Mouse (Mus musculus): Measurements from ENCODE around the gene Rbp4. TPM values are rescaled to one million over a fixed set of nuclear protein-coding genes. Genes with fewer than 3 reads are reported as not detected.

Gene Rbp4
- polyA plus RNA-seq, 1 experiment from 2014 or later, result 128 TPM

DNA sequence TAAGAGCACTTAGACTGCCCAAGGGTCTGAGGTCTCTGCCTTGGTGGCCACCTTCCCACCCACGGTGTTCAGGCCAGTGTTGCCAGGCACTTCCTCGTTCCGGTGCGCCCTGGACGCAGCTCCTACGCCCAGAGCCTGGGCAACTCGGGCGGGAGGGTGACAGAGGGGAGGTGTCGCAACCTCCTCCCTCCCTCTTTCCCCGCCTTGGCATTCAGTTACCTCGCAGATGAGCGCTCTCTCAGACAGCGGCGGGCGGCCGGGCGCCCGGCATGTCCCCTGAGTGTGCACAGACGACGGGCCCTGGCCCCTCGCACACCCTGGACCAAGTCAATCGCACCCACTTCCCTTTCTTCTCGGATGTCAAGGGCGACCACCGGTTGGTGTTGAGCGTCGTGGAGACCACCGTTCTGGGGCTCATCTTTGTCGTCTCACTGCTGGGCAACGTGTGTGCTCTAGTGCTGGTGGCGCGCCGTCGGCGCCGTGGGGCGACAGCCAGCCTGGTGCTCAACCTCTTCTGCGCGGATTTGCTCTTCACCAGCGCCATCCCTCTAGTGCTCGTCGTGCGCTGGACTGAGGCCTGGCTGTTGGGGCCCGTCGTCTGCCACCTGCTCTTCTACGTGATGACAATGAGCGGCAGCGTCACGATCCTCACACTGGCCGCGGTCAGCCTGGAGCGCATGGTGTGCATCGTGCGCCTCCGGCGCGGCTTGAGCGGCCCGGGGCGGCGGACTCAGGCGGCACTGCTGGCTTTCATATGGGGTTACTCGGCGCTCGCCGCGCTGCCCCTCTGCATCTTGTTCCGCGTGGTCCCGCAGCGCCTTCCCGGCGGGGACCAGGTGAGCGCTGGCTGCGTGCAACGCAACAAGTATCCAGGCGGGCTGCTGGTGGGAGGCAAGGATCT is 28.0 kb downstream of the Rbp4 start, which contains the start of gene Ffar4:
Gene Ffar4 (plus strand): TSS at position 214 of the 901 bp plus-strand sequence.
- peak within 1 kb of the TSS; percentile 64 for H3K4me2 ChIP-seq (ENCODE audit: low read depth, low read length)
- ATAC-seq (ENCODE audit: insufficient read depth, low FRiP score), result peak; percentile 74
- no peak within 1 kb of the TSS for H3K27ac ChIP-seq (ENCODE audit: low read length)
- peak within 1 kb of the TSS; percentile 55 for H3K9ac ChIP-seq (ENCODE audit: low read length)
- H3K4me1 ChIP-seq (ENCODE audit: control insufficient read depth, insufficient read depth, low read length), result peaks cover 3% of the 10 kb centered on the region; the same call in 1 of the 2 replicates
- WGBS, result under 1% methylated on average over 77 of the region's 77 CpGs
- no peaks in the 10 kb centered on the region for H3K9me3 ChIP-seq (replicated peaks; ENCODE audit: control insufficient read depth, low read length)
- peaks cover 30% of the 10 kb centered on the region for H3K27me3 ChIP-seq (ENCODE audit: control insufficient read depth, insufficient read depth, low read length)
- H3K36me3 ChIP-seq (ENCODE audit: control insufficient read depth, insufficient read depth, low read length), result no peaks in the 10 kb centered on the region
- H3K4me3 ChIP-seq (replicated peaks; ENCODE audit: low read length), result peak within 1 kb of the TSS; percentile 44

DNA sequence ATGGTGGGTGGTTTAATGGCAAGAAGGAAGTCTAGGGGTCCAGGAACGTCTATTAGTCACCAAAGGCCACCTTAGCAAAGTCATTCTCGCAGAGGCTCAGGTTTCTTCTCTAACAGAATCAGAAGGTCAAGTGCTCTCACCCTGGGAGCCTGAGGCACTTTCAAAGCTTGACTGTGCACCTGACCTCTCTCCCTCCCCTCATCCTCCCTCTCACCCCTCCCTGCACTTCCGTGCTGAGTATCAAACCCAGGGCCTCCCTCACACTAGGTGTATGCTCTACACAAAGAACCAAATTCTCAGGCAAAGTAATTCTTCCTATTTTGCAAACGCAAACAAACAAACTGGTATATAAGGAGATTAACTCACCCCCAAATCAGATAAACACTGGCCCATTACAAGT is 28.9 kb downstream of the Rbp4 start:
- 26% methylated on average over 4 of the region's 4 CpGs for WGBS
- H3K9ac ChIP-seq (ENCODE audit: low read length), result no peak overlapping the region
- no peak for ATAC-seq (ENCODE audit: insufficient read depth, low FRiP score)
- no peak overlapping the region for H3K4me2 ChIP-seq (ENCODE audit: low read depth, low read length)
- peaks cover 30% of the 10 kb centered on the region for H3K27me3 ChIP-seq (ENCODE audit: control insufficient read depth, insufficient read depth, low read length)
- no peak overlapping the region for H3K27ac ChIP-seq (ENCODE audit: low read length)
- no peaks in the 10 kb centered on the region for H3K9me3 ChIP-seq (replicated peaks; ENCODE audit: control insufficient read depth, low read length)
- no peak overlapping the region for H3K4me3 ChIP-seq (replicated peaks; ENCODE audit: low read length)
- peaks cover 6% of the 10 kb centered on the region for H3K4me1 ChIP-seq (ENCODE audit: control insufficient read depth, insufficient read depth, low read length)
- no peaks in the 10 kb centered on the region for H3K36me3 ChIP-seq (ENCODE audit: control insufficient read depth, insufficient read depth, low read length)

DNA sequence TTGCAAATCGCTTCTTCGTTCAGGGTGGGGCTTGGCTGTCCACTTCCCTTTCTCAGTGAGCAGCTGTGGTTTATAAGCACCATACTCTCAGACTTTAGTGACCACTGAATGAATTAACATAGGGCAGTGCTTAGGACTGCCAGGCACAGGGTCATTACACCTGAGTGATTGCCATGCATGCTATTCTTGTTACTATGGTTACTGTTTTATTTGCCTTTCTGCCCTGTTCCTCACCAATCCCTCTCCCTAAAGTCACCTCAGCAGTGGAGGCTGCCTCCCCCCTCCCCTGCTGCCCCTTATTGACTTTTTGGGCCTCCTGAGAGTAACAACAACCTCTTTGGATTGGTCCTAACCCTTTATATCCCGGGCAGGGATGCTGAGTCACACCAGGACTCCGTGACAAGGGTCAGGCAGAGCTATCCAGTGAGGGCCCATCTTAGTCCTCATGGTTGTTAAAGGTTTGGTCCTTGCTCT is 33.5 kb downstream of the Rbp4 start:
- ATAC-seq (ENCODE audit: insufficient read depth, low FRiP score), result peak; percentile 75; the same call in 1 of the 2 replicates
- Histone ChIP-seq H3K27me3 (ENCODE audit: control insufficient read depth, insufficient read depth, low read length) (peaks cover 8% of the 10 kb centered on the region), H3K27ac (ENCODE audit: low read length) (no peak overlapping the region), H3K9ac (ENCODE audit: low read length) (no peak overlapping the region), H3K4me1 (ENCODE audit: control insufficient read depth, insufficient read depth, low read length) (peaks cover 3% of the 10 kb centered on the region), H3K4me3 (replicated peaks; ENCODE audit: low read length) (no peak overlapping the region), H3K4me2 (ENCODE audit: low read depth, low read length) (no peak overlapping the region), H3K9me3 (replicated peaks; ENCODE audit: control insufficient read depth, low read length) (no peaks in the 10 kb centered on the region), H3K36me3 (ENCODE audit: control insufficient read depth, insufficient read depth, low read length) (no peaks in the 10 kb centered on the region)
- WGBS, result 46% methylated on average over 4 of the region's 4 CpGs

DNA sequence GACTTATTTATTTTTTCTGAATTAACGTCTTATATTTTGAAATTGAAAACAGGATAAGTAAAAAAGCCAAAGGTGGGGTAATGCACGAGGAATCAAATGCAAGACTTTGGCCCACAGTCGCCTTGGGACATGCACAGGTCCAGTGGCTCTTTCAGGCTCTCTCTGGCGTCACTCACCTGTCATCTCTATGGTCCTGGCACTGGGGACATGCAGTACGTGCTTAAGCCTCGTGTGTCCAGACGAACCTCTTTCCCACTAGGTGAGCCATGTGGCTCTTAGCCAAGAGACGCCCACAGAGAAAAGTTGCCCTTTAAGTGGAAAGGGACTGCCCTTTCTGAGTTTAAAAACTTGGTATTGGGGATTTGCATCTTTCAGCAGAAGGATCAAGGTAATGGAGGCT is 35.7 kb downstream of the Rbp4 start:
- Histone ChIP-seq H3K4me1 (ENCODE audit: control insufficient read depth, insufficient read depth, low read length) (peaks cover 3% of the 10 kb centered on the region), H3K27ac (ENCODE audit: low read length) (no peak overlapping the region), H3K36me3 (ENCODE audit: control insufficient read depth, insufficient read depth, low read length) (no peaks in the 10 kb centered on the region), H3K4me3 (replicated peaks; ENCODE audit: low read length) (no peak overlapping the region), H3K27me3 (ENCODE audit: control insufficient read depth, insufficient read depth, low read length) (no peaks in the 10 kb centered on the region), H3K4me2 (ENCODE audit: low read depth, low read length) (no peak overlapping the region), H3K9me3 (replicated peaks; ENCODE audit: control insufficient read depth, low read length) (no peaks in the 10 kb centered on the region), H3K9ac (ENCODE audit: low read length) (no peak overlapping the region)
- WGBS, result 80% methylated on average over 8 of the region's 8 CpGs
- ATAC-seq (ENCODE audit: insufficient read depth, low FRiP score), result no peak

DNA sequence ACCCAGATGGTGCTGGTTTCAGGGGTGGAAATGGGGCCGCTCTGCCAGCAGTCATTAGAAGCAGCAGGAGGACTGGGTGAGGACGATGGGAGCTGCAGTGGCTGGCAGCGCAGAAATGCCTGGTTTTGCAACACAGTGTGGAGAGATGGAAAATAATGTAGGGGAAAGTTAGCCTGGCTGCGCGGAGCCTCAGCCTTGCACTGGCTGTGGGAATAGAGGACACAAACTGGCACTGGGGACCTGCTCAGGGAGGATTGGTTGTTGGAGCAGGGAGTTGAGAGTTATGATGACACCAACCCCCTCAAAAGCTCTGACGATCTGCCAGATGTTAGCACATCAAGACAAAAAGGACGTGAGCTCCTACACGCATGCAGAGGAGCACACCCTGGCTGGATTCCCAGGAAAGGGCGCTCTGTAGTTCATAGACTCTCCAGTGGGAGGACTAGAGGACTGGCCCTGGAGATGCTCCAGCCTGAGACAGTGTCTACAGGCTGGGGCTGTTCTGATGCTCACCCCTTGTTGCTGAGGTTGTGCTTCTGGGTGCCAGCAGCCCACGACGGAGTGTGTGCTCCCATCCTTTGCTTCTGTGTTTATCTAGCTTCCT is 38.0 kb downstream of the Rbp4 start:
- Histone ChIP-seq H3K4me1 (ENCODE audit: control insufficient read depth, insufficient read depth, low read length) (peaks cover 3% of the 10 kb centered on the region), H3K4me3 (replicated peaks; ENCODE audit: low read length) (no peak overlapping the region), H3K27ac (ENCODE audit: low read length) (peak overlapping the region; percentile 54), H3K36me3 (ENCODE audit: control insufficient read depth, insufficient read depth, low read length) (no peaks in the 10 kb centered on the region), H3K9me3 (replicated peaks; ENCODE audit: control insufficient read depth, low read length) (no peaks in the 10 kb centered on the region), H3K27me3 (ENCODE audit: control insufficient read depth, insufficient read depth, low read length) (no peaks in the 10 kb centered on the region), H3K4me2 (ENCODE audit: low read depth, low read length) (peak overlapping the region; percentile 19; the same call in 1 of the 2 replicates), H3K9ac (ENCODE audit: low read length) (no peak overlapping the region)
- ATAC-seq (ENCODE audit: insufficient read depth, low FRiP score), result peak; percentile 82
- 51% methylated on average over 11 of the region's 11 CpGs for WGBS

DNA sequence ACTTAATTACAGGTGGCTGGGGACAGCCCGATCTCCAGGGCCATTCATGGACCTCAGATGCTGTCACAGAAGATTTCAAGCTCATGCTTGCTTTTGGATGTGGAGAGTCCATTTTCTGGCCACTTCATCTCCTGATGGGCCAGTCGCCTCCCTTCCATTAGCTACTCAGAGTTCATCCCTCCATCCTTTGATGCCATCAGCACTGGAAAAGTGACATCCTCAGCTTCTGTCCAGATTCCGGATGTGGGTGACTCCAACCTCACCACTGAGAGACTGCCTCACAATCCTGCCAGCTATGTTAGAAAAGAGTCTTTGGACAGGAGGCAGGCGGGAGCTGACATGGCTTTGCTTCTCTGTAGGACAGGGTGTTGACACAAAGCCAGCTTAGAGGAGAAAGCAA is 39.2 kb downstream of the Rbp4 start:
- H3K9ac ChIP-seq (ENCODE audit: low read length), result no peak overlapping the region
- H3K4me2 ChIP-seq (ENCODE audit: low read depth, low read length), result no peak overlapping the region
- H3K9me3 ChIP-seq (replicated peaks; ENCODE audit: control insufficient read depth, low read length), result no peaks in the 10 kb centered on the region
- no peak for ATAC-seq (ENCODE audit: insufficient read depth, low FRiP score)
- no peak overlapping the region for H3K4me3 ChIP-seq (replicated peaks; ENCODE audit: low read length)
- H3K27me3 ChIP-seq (ENCODE audit: control insufficient read depth, insufficient read depth, low read length), result no peaks in the 10 kb centered on the region
- H3K27ac ChIP-seq (ENCODE audit: low read length), result no peak overlapping the region
- no peaks in the 10 kb centered on the region; the same call in 1 of the 2 replicates for H3K4me1 ChIP-seq (ENCODE audit: control insufficient read depth, insufficient read depth, low read length)
- WGBS, result 87% methylated on average over 4 of the region's 4 CpGs
- H3K36me3 ChIP-seq (ENCODE audit: control insufficient read depth, insufficient read depth, low read length), result no peaks in the 10 kb centered on the region

DNA sequence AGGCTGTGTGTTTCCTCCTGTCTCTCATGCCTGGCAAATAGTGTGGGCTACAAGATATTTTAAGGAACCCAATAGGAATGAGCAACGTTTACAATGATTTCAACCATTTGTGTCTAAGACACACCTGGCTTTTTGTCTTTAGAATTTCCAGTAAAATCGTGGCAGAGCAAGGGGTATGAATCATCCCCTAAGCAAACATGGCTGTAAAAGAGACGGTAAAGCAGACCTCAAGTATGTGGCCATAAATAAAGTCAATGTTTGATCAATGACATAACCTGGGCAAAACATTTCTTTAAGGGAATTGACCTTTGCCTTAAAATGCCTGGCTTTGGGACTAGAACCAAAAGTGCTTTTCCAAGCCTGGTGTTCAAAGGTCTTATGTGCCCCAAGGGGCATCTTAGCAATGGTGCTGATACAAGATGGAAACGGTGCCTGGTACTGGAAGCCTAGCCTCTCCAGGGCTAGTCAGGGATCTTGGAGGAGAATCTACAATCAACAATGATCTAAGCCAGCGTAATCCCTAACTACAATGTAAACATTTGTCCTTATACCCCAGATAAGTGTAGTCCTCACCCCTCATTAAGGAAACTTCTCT is 42.1 kb downstream of the Rbp4 start:
- Histone ChIP-seq H3K4me2 (ENCODE audit: low read depth, low read length) (no peak overlapping the region), H3K27me3 (ENCODE audit: control insufficient read depth, insufficient read depth, low read length) (no peaks in the 10 kb centered on the region), H3K9ac (ENCODE audit: low read length) (no peak overlapping the region), H3K9me3 (replicated peaks; ENCODE audit: control insufficient read depth, low read length) (no peaks in the 10 kb centered on the region), H3K4me3 (replicated peaks; ENCODE audit: low read length) (no peak overlapping the region), H3K36me3 (ENCODE audit: control insufficient read depth, insufficient read depth, low read length) (no peaks in the 10 kb centered on the region), H3K27ac (ENCODE audit: low read length) (peak overlapping the region; percentile 72), H3K4me1 (ENCODE audit: control insufficient read depth, insufficient read depth, low read length) (no peaks in the 10 kb centered on the region; the same call in 1 of the 2 replicates)
- 22% methylated on average over 5 of the region's 5 CpGs for WGBS
- peak; percentile 63; the same call in 1 of the 2 replicates for ATAC-seq (ENCODE audit: insufficient read depth, low FRiP score)

DNA sequence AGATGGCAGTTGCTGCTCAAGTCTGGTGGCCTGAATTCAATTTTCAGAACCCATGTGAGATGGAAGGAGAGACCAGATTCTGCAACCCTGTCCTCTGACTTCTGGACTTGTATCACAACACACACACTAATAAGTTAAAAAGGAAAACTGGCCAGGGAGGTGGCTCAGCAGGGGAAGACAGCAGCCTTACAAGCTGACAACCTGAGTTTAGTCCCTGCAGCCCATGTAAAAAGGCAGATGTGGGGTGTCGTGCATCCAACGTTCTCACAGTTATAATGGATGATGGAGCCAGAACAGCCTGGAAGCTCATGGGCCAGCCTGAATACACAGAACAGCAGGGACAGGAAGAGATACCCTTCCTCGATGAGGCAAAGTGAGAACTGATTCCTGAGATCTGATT is 43.7 kb downstream of the Rbp4 start:
- 78% methylated on average over 3 of the region's 3 CpGs for WGBS

More for the DNA sequence above, 43.7 kb downstream of the Rbp4 start:
- no peaks in the 10 kb centered on the region for H3K4me1 ChIP-seq (ENCODE audit: control insufficient read depth, insufficient read depth, low read length)
- H3K27me3 ChIP-seq (ENCODE audit: control insufficient read depth, insufficient read depth, low read length), result no peaks in the 10 kb centered on the region
- no peak overlapping the region for H3K9ac ChIP-seq (ENCODE audit: low read length)
- no peak overlapping the region for H3K27ac ChIP-seq (ENCODE audit: low read length)
- H3K4me2 ChIP-seq (ENCODE audit: low read depth, low read length), result no peak overlapping the region
- no peaks in the 10 kb centered on the region for H3K36me3 ChIP-seq (ENCODE audit: control insufficient read depth, insufficient read depth, low read length)
- ATAC-seq (ENCODE audit: insufficient read depth, low FRiP score), result no peak
- H3K4me3 ChIP-seq (replicated peaks; ENCODE audit: low read length), result no peak overlapping the region
- H3K9me3 ChIP-seq (replicated peaks; ENCODE audit: control insufficient read depth, low read length), result no peaks in the 10 kb centered on the region

Measured in stomach, embryonic 16.5 days (tissue).